Mouse (Mus musculus): ENCODE measurements around the gene Grip1.

Grip1 gene

DNA sequence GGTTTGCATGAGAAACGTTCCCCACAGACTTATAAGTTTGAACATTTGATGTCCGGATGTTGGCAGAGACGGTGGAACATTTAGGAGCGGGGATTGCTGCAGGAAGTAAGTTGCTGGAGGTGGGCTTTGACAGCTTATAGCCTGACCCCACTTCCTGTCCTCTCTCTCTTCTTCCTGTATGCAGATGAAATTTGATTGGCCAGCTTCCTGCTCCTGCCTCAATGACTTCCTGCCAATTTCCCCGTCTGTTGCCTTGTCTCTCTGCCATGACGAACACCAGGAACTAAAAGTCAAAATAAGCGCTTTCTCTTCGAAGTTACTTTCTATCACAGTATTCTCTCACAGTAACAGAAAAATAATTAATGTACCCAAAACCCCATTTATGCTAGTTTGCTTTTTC lies 289.1 kb downstream of the Grip1 start:
- DNase-seq (ENCODE audit: low spot score in 2 of 2), result no peak

DNA sequence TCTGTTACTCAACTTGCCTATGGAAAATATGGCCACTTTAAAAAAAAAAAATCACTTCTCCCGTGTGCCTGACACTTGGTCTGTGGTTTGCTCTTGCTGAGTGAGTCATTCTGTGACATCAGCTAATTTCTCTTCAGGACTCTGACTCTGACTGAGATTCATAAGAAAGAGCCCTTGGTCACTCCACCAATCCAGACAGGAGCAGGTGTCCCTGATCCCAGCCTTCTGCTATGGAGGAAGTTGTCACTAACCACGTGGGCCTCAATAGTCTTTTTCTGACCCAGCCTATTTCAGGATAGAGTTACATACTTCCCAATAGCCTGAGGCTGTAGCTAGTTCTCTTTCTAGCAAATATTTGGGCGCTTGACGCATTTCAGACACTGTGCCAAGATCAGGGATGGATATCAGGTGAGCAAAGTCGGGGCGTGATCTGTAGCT lies 298.8 kb downstream of the Grip1 start:
- DNase-seq (ENCODE audit: low spot score in 2 of 2), result no peak

DNA sequence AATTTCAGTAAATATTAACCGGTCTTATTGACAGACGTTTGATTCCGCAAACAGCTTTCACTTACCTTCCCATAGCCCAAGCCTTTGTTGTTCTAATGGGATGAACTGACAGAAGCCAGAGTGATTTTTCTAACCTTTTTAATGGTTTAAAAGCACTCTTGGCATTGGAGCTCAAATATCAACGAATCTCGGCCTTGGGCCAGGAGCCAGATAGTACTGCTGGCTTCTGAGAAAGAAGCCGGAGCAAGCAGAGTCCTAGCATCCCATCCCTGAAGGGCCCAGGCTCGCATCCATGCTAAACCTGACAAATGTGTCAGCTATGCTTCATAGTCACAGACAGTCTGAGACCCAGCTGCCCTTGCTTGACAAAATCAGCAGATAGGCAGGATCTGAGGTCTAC lies 302.6 kb downstream of the Grip1 start:
- DNase-seq (ENCODE audit: low spot score in 2 of 2), result no peak

DNA sequence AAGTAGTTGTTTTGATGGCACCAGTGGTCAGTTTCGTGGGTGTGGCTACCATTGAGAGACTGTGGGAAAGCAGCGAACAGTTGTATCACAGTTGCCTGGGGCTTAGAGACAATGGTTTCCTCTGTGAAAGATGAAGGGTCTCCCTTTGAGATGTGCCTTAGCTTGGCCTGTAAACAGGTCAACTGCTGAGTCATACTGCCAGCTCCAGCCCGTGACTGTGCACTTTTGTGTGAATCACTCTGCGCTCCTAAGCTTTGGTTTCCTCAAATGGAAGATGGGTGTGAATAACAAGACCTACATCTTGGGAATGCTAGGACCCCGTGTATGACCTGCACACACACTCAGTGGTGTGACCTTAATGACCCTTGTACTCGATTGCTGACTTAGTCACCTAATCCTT lies 303.6 kb downstream of the Grip1 start:
- no peak for DNase-seq (ENCODE audit: low spot score in 2 of 2)

DNA sequence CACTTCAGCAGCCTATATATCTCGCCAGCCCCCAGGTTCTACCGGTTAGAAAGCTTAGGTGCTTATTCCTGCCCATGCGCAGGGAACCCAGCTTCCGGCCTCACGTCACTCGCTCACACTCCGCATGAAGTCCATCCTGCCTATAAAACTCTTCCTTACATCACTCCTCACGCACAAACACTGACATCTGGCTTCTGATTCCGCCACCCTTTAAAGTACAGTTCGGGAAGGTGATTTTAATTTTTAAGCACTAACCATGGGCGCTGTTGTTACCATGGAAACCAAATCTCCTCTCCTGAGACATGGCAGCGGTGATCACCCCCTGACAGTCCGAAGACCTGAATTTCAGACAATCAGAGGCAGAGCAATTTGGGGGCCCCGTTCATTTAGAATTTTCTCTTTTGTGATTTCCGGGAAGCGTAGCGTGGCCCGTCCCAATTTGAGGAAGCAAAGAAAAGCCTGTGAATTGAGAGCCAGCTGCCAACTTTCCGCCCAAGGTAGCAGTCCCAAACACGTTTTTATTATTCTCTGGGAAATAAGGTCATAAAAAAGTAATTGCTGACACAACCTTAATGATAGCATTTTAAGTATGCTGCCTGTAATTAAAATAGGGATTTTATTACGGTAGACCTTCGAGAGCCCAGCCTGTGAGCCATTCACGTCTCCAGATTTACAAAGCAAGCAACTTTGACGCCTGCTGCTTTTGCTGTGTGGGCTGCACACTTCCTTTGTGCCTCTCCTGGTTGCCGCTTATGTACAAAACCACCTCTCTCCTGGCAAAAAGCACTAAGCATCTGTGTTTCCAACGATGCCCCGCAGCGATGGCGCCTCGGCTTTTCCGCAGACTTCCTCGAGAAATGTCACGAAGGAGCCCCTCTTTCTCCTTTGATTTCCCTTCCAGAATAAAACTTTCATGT lies 308.1 kb downstream of the Grip1 start:
- no peak for DNase-seq (ENCODE audit: low spot score in 2 of 2)

DNA sequence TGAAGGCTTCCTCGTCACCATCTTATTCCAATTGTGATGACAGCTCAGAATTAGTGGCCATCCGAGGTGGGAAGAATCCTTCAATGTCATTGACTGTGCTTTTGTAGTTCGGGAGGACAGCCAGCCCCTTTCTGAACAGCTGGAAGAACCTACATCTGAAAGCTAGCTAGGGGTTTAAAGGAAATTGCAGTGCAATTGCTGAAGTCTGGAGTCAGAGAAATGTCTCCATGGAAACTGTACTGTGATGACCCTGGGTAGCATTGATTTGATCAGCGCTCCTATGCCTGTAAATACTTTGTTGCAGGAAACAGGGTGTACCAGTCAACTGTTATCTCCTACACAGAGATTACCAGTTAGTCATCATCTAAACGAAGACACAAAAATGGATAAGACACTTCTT lies 325.2 kb downstream of the Grip1 start:
- DNase-seq (ENCODE audit: low spot score in 2 of 2), result no peak

DNA sequence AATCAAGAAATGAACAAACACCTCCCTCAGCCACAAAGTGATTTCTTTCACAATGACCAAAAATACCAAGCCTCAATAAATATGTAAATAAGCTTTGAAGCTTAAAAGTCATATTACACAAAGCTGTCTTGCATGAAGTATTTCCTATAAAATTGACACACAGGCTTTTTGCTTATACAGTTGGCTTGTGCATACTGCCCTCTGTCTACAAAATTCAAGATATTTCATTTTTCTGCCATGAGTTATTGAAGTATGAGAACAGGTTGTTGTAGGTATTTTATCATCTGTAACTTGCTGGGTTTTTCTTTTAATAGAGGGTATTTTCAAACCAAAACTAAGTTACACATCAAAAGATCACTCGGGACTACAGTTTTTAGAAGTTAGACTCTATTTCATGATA lies 326.0 kb downstream of the Grip1 start:
- DNase-seq (ENCODE audit: low spot score in 2 of 2), result no peak

DNA sequence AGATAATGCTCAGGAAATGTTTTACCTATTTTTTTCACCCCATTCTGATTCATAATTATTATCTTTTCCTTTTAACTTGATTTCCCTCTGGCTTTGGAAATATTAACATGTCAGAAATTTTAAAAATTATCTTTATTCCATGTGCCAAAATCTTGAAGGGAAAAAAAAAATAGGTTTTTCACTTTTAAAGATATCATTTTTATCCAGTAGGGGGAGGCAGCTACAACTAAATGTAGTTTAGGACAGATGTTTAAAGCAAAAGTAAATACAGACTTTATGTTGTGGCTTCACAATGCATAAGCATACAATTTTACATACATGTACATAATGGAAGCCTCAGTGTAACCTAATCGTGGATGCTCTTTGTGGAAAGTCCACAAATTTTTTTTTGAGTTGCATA lies 336.9 kb downstream of the Grip1 start:
- no peak for DNase-seq (ENCODE audit: low spot score in 2 of 2)

DNA sequence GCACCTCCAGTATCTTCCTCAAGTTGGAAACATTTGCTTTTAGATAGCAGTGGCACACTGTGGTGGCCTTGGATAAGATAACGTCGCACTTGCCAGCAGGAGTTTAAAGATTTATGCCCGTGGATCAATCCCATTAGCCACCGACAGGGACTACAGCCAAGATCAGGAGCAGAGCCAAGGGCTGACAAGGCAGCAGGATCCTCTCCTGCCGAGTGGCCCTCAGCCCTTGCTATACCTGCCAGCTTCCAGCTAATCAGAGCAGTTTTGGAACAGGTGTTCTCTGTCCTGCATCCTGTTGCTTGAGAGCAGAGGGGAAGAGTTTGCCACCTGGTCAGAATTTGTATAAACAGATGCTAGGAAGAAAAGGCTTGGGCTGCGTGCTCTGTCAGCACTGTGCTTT lies 348.8 kb downstream of the Grip1 start:
- DNase-seq (ENCODE audit: low spot score in 2 of 2), result no peak

DNA sequence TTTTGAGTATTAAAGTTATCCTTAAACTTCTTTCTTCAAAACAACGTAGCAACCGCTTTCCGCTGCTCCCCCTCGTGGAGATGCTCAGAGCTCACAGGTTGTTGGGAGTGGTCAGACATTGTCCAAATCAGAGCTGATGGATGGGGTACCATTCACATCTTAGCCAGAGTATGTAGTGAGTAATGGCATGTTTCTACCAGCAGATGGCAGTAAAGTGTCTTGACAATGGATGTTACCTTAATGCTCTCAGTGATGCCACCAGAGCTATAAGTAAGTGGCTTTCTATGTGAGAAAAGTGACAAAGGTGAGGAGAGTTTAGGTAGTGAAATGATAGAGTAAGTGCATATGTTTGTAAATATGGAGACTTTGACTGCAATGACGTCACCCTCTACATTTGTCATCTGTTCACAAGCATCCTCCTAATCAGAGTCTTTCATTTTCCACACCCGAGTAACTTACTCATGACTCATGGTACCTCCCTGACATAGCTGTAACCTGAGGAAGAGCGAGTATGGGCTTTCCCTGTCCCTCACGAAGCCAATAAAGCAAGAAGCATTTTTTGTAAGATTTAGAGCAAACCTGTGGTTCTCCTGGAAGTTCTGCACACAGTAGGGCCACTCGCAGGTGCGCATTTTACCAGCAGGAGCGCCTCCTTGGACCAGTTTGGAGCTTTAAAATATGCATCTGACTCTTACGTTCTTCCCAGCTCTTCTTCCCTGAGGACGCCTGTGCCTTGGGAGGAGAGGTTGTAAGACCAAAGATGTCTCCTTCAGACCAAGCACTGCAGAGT lies 350.2 kb downstream of the Grip1 start:
- DNase-seq (ENCODE audit: low spot score in 2 of 2), result no peak

DNA sequence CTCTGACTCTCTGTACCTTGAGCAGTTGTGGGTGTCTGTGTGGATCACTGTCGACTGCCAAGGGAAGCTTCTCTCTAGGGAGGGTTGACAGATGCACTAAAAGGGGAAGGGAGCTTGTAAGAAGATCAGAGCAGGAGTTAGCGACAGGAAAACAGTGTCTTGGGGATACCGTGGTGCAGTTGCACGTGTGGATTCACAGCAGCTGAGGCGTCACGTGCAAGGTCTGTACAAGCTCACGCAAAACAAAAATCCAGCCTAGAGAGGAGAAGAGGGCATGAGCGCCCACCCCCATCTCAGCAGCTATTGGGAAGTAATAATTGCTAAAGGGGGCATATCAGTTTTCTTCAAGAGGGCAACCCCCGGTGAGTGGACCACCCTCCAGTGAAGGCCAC lies 350.8 kb downstream of the Grip1 start:
- DNase-seq (ENCODE audit: low spot score in 2 of 2), result no peak

DNA sequence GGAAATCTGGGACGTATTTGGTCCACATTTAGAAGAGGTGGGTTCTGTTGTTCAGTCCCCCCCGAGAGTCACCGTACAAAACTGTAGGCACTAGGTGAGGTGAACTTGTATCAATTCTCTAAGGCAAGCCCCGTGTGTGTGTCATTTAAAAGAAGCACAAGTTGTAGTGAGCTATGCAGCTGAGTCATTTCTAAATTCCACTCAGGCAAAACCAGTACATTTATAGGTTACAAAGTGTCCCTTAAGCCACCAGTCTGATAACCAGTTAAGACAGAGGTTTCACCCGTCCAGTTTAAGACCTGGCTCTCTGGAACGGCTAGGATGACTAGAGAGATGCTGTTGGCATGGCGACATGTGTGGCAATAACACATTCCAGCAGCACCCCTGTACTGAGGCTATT lies 351.5 kb downstream of the Grip1 start:
- DNase-seq (ENCODE audit: low spot score in 2 of 2), result no peak

DNA sequence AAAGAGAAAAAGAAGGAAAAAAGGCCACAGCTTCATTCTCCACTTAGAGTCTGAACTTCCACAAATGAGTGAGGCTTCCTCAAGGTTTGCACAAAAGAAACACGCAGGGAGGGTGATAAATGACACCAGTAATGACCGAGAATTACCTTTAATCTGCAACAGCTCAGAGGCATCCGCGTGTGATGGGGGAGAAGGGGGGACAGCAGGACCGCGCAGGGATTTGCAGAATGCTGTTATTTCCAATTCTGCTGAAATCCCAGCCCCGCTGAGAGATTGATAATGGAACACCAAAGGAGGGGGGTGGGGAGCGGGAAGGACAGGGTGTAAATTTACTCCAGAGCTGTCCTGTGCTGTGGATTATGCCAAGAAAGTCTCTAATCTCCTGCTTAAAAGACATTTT lies 352.5 kb downstream of the Grip1 start:
- no peak for DNase-seq (ENCODE audit: low spot score in 2 of 2)

DNA sequence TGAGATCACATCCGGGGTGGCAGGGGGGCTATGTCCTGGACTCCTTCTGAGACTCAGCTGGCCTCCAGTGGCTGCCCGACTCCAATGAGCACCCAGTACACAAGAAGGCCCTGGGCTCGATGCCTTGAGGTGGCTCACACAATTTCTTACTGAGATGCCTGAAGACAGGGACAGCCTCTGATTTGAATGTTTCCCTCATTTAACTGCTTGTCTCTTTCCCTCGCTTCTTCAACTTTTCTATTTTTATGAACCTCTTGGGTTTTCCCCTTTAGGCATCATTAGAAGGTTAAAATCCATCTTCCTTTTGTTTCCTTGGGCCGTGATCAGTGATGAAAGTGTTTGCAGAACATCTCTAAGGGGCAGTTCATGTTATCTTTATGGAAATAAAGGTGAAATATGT lies 354.8 kb downstream of the Grip1 start:
- DNase-seq (ENCODE audit: low spot score in 2 of 2), result no peak

DNA sequence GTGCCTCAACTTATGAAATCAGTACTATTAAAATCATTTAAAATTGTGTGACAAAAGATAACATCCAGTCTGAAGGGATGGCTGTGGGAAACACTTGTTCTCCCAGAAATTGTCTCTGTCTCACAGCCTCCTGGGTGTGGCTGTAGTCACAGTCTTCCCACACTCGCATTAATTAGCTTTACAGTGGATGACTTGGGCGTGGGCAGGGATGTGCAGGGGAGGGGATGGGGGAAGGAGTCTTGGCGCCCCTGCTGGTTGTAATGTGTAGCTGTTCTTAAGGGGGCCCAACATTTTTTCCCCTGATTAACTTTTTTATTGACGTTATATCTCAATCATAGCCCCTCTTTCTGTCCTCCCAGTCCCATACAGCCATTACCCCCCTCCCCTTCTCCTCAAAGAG lies 360.5 kb downstream of the Grip1 start:
- DNase-seq (ENCODE audit: low spot score in 2 of 2), result no peak

DNA sequence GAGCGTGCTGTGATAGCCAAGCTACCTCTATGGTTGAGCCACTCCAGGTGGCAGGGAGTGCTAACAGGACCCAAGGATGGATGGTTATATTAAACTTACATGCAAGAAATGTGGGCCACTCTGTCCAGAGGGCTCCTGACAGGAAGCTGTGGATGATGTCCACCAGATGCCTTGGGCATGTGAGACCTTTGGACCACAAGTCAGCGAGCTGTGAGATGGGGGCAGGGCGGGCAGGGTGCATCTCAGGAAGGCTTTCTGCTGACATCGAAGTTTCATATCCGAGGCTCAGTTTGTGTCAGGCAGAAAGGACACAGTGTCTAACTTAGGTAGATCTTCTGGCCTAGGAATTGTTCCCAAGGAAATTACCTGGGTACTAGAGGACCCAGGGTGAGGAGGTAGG lies 362.4 kb downstream of the Grip1 start:
- no peak for DNase-seq (ENCODE audit: low spot score in 2 of 2)

DNA sequence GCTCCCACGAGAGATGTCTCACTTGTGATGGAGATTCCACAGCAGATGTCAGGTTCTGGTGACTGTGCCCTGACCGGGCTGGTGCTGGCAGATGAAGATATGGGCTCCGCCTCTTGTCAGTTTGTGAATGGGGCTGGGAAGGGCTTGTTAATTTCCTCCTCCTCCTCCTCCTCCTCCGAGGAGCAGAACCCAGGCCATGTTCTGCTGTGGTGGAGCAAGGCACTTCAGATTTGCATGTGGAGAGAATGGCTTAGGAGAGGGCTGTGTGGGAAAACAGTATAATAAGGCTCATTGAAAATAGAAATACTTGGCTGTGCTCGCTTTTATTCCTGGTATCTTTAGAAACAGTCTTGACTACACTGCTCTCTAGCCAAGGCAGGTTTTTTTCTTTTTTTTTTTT lies 364.8 kb downstream of the Grip1 start:
- DNase-seq (ENCODE audit: low spot score in 2 of 2), result no peak

DNA sequence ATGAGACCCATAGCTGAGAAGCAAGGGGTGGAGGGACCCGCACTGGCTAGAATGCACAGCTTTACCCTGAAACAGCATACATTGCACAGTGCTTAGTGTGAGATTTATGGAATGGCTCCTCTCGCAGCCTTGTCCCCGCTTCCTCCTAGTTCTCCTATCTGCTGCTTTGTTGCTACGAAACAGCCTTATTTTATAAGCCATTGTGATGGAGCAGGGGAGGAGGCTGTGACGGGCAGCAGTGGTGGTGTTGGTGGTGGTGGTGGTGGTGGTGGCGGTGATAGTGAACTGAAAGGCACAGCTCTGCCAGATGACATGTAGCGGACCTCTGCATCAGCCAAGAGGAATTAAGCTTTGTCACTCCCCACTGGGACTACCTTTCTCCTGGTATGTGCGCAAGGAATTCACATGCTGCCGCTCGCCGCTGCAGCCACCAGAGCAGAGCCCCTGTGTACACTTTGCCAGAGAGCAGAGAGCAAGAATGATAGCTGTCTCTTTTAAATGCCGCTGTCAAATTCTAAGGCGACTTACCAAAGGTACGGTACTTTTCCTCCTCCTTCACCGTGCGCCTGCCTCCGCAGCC lies 365.6 kb downstream of the Grip1 start:
- DNase-seq (ENCODE audit: low spot score in 2 of 2), result no peak

DNA sequence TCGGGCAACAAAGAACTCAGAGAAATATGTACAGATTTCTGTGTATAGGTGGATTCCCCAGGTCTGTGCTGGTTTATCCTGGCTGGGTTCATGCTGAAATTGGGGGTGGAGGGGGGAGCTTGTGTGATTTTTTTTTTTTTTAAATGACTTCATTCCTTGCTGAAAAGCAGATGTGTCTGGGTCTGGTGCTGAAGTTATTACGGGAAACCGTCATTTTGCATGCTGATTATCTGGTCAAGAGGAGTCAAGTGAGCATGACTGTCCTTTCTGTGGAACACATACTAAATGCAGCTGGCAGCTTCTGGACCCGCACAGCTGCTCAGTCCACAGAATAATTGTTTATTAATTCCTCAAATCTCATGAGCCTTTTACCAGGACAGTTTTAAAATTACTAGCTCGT lies 366.1 kb downstream of the Grip1 start:
- DNase-seq (ENCODE audit: low spot score in 2 of 2), result no peak

DNA sequence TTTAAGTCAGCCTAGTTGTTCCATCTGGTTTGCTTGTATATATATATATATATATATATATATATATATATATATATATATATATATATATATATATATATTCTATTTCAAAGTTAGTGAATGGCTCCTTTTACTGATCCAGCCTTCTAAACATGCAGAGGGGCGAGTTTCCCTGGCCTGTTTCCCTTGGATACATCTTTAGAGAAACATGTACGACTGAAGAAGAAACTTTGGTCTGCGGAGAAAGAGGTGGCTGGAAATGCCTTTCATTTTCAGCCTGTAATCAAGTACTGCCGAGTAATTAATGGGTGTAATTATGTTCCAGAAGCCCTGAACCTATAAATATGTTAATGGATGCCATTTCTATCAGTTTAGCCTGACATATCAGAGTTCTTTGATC lies 366.8 kb downstream of the Grip1 start:
- DNase-seq (ENCODE audit: low spot score in 2 of 2), result no peak

DNA sequence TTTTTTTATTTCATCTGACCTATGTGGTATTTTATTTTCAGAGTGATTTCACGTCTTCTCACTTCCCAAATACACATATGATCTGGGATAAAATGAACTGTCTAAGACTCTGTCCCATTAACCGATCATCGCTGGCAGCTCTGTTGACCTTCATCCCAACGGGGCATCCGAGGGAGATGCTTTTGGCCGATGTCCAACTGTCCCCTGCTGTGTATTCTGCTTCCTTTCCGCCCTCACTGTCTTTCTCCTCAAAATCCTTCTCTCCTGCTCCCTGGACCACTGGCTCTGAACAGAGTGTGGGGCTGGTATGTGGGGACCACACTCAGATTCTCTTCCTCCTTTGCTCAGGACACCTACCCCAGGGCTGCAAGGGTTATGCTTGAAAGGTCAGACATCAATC lies 370.1 kb downstream of the Grip1 start:
- no peak for DNase-seq (ENCODE audit: low spot score in 2 of 2)

DNA sequence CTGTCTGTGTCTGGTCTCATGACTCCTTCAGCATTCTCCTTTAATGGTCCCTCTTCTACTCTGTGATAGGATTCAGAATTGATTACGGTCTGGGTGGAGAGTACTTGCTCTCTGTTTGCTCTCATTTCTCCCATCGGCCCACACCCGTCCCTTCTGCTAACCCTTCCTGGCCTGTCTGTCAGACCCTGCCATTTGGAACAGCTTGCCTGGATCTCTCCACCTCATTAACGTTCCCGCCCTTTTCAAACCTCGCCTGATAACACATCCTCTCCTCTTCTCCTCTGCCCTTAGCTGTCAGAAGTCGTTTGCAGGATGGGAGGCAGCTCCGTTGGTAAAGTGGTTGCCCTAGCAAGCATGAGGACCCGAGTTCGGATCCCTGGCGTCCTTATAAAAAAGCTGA lies 370.9 kb downstream of the Grip1 start:
- no peak for DNase-seq (ENCODE audit: low spot score in 2 of 2)
